Mouse (Mus musculus): ENCODE measurements at regions not wholly inside any gene's neighbourhood (a gene's known extent, or its start where the extent isn't known, plus 50 kb on each side); places are given as distances from the start of the nearest gene placed in this dataset.

DNA sequence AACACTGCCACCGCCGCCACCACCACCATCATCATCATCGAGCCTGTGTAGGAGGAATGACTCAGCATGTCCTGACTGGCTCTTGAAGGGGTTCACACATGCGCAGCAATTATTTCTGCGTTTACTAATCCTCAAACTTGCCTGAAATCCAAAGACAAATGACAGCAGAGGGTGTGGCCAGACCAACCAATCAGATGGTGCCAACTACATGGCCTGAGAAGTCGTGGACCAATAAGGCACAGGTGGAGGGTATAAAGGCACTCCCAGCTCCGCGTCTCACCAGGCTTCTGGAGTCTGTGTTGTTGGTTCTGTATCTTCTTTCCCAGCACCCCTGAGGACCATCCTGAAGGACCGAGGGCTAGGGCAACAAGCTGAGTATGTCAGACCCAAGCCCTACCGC is 123.1 kb upstream of the Eomes start:
- TF ChIP-seq CTCF (IDR thresholded peaks at IDR 0.05) = no peak
- no peak for TF ChIP-seq POLR2A (IDR thresholded peaks at IDR 0.05; ENCODE audit: insufficient read depth, low read depth, low read length)
- TF ChIP-seq EP300 (IDR thresholded peaks at IDR 0.05; ENCODE audit: insufficient read depth, low read depth, low read length) = no peak

Data from heart, adult 2 months (tissue).